Mouse (Mus musculus): ENCODE results near the gene Garnl3. TPM values are rescaled to one million over a fixed set of nuclear protein-coding genes. Genes with fewer than 3 reads are reported as not detected.

Gene Garnl3
- total and polyA plus RNA-seq, 2 experiments from 2014 or later = 49.8 to 114 TPM

DNA sequence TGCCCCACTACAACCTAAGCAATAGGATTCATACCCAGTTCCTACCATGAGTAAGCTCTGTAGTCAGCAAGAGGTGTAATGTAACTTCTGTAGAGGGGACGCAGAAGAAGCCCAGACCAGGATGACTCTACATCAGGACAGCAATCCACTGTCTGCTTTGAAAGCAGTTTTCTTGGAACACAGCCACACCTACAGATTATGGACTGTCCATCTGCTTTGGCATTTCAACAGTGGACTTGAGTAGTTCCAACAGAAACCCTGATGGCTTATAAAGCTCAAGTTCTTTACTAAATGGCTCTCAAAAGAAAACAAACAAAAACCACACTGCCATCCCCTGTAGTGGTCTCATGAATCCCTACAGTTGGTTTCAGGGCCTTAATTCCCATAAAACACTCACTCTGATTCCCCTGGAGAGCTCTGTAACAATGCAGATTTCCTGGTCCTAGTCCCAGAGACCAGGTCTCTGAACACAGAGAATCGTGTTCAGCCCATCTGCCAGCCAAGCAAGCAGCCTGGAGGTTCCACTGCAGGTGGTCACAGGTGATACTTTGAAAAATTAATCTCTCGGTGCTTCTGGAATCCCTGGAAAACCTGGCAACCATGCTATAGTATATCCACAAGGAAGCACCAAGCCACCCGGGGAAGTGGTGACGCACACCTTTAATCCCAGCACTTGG is 42.0 kb downstream of the Garnl3 start:
- WGBS = 84% methylated on average over 5 of the region's 5 CpGs
- Histone ChIP-seq H3K27ac (ENCODE audit: low read depth, low read length) (no peak overlapping the region), H3K4me3 (ENCODE audit: low read depth, low read length) (no peak overlapping the region), H3K4me1 (ENCODE audit: insufficient read depth) (peaks cover 6% of the 10 kb centered on the region), H3K9ac (no peak overlapping the region), H3K27me3 (ENCODE audit: insufficient read depth, low read length) (no peaks in the 10 kb centered on the region), H3K36me3 (ENCODE audit: insufficient read depth) (no peaks in the 10 kb centered on the region), H3K4me2 (ENCODE audit: low read depth) (no peak overlapping the region), H3K9me3 (ENCODE audit: low read length) (no peaks in the 10 kb centered on the region)
- ATAC-seq = no peak
- DNase-seq = no peak
- no peak for TF ChIP-seq CTCF (IDR thresholded peaks at IDR 0.05; ENCODE audit: low read depth)

DNA sequence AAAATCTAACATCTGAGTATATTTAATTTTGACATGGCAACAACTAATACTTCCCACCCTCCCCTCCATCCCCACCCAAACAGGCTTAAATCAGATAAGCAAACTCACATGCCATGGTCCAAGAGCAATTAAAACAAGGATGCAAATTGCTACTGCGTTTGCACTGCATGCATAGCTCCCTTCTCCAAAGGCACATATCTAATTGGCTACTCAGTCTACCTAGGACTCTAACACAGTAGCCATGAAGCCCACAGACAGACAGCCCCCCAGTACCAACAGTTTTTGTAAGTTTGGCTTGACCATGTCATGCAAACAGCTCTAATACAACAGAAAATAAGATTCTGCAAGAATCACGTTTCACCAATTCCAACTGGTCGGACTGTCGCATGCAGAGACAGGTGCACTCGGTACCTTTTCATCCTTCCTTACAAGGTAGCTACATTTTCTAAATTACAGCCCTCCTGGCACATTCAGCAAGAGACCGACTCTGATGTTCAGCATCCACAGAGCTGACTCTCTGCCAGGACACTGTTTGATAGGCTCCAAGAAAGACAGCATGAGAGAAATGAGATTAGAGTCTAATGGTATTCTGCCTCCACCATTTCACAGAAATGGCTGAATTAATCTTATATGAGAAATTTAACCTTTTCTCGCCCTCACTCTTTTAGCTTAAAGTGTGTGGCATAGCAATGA is 44.6 kb downstream of the Garnl3 start:
- Histone ChIP-seq H3K4me1 (ENCODE audit: insufficient read depth) (peaks cover 6% of the 10 kb centered on the region), H3K9me3 (ENCODE audit: low read length) (no peaks in the 10 kb centered on the region), H3K9ac (no peak overlapping the region), H3K36me3 (ENCODE audit: insufficient read depth) (no peaks in the 10 kb centered on the region), H3K27me3 (ENCODE audit: insufficient read depth, low read length) (no peaks in the 10 kb centered on the region), H3K27ac (ENCODE audit: low read depth, low read length) (peak overlapping the region; percentile 67), H3K4me3 (ENCODE audit: low read depth, low read length) (no peak overlapping the region), H3K4me2 (ENCODE audit: low read depth) (peak overlapping the region; percentile 30)
- TF ChIP-seq CTCF (IDR thresholded peaks at IDR 0.05; ENCODE audit: low read depth) = no peak
- DNase-seq (peak; percentile 33), ATAC-seq (peak; percentile 46)
- WGBS = 58% methylated on average over 7 of the region's 7 CpGs

DNA sequence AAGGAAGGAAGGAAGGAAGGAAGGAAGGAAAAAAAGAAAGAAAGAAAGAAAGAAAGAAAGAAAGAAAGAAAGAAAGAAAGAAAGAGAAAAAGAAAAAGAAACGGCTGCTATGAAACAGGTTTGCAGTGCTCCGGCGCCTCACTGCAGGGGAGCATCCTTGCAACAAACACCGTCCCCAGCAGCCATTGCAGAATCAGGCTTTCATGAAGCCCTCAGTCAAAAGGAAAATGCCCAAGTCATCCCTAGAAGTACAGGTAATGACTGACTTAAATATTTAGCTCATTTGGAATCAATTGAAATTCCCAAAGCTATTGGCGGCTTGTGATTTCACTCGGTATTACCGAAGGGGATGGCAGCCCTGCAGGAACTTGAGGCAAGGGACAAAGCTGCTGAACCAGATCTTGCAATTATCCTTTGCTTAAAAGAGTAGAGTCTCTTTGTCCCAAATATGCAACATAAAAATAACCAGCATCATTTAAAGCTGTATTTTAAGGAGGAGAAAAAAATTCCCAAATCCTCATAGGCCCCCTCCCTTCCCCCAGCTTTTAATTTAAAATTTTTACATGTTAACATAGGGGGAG is 45.3 kb downstream of the Garnl3 start:
- TF ChIP-seq CTCF (IDR thresholded peaks at IDR 0.05; ENCODE audit: low read depth) = no peak
- 31% methylated on average over 7 of the region's 7 CpGs for WGBS
- Histone ChIP-seq H3K9ac (no peak overlapping the region), H3K36me3 (ENCODE audit: insufficient read depth) (no peaks in the 10 kb centered on the region), H3K4me1 (ENCODE audit: insufficient read depth) (peaks cover 6% of the 10 kb centered on the region), H3K27ac (ENCODE audit: low read depth, low read length) (peak overlapping the region; percentile 75), H3K27me3 (ENCODE audit: insufficient read depth, low read length) (no peaks in the 10 kb centered on the region), H3K4me2 (ENCODE audit: low read depth) (peak overlapping the region; percentile 30), H3K9me3 (ENCODE audit: low read length) (no peaks in the 10 kb centered on the region), H3K4me3 (ENCODE audit: low read depth, low read length) (peak overlapping the region; percentile 15)
- ATAC-seq = peak; percentile 58; the same call in 1 of the 2 replicates
- peak; percentile 54 for DNase-seq

DNA sequence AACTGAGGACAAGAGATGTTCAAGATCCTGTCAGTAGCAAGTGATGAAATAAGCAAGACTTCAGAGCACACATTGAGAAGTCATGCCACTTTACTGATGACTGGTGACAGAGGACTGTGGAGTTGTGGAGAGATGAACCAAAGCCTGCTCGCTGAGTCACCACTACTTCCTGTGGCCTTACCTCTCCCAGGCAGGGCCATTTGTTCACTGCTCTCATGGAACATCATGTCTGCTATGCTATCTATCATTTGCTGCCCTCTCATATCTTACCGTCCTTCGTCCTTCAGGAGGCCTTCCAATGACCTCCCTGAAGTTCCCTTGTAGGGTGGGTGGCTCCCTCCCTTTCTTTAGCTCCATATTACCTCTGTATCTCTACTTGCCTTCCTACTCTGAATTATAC is 47.2 kb downstream of the Garnl3 start:
- Histone ChIP-seq H3K9me3 (ENCODE audit: low read length) (no peaks in the 10 kb centered on the region), H3K4me3 (ENCODE audit: low read depth, low read length) (no peak overlapping the region), H3K36me3 (ENCODE audit: insufficient read depth) (no peaks in the 10 kb centered on the region), H3K9ac (no peak overlapping the region), H3K4me2 (ENCODE audit: low read depth) (no peak overlapping the region), H3K27me3 (ENCODE audit: insufficient read depth, low read length) (no peaks in the 10 kb centered on the region), H3K4me1 (ENCODE audit: insufficient read depth) (peaks cover 6% of the 10 kb centered on the region), H3K27ac (ENCODE audit: low read depth, low read length) (no peak overlapping the region)
- DNase-seq (no peak), ATAC-seq (no peak)
- WGBS = 95% methylated on average over 3 of the region's 3 CpGs
- TF ChIP-seq CTCF (IDR thresholded peaks at IDR 0.05; ENCODE audit: low read depth) = no peak

DNA sequence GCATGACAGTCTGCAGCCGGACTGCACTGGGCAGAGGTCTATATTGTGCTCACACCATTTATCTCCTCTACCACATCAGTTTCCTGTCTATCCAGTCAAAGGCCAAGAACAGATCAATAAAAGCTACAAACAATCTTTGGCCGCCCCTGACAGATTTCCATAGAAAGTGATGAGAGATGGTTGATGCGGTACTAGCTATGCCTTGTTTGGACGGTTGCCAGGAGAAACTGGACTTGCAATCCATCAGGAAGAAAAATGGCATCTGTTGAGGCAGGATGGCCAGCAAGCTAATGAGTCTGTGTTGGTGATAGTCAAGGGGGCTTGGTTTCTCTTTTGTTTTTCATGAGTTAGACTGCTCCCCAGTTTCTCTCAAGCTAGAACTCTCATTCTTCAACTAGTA is 51.3 kb downstream of the Garnl3 start:
- Histone ChIP-seq H3K27me3 (ENCODE audit: insufficient read depth, low read length) (no peaks in the 10 kb centered on the region), H3K27ac (ENCODE audit: low read depth, low read length) (no peak overlapping the region), H3K36me3 (ENCODE audit: insufficient read depth) (0 out of 2 replicates have a peak, but pooled peaks cover 4% of the 10 kb centered on the region), H3K4me3 (ENCODE audit: low read depth, low read length) (no peak overlapping the region), H3K9me3 (ENCODE audit: low read length) (no peaks in the 10 kb centered on the region), H3K4me2 (ENCODE audit: low read depth) (no peak overlapping the region), H3K4me1 (ENCODE audit: insufficient read depth) (no peaks in the 10 kb centered on the region; the same call in 1 of the 2 replicates), H3K9ac (no peak overlapping the region)
- WGBS = 62% methylated on average over 4 of the region's 4 CpGs
- ATAC-seq (no peak), DNase-seq (peak; percentile 33)
- TF ChIP-seq CTCF (IDR thresholded peaks at IDR 0.05; ENCODE audit: low read depth) = no peak

DNA sequence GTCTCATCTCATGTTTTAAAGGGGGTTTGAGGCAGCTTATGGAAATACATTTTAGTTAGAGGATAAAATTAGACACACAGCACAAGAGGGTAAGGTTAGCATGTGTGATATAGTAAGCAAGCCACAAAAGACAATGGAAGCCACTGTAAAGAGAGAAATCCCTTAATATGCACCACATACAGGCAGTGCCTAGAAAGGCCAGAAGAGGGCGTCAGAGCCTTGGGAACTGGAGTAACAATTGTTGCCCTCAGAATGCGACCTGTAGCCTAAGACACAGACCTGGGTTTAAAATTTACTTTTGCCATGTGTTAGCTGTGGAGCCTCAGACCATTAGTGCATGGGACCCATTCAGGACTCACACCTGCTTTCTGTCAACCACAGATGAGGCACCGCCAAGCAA is 54.2 kb downstream of the Garnl3 start:
- Histone ChIP-seq H3K4me3 (ENCODE audit: low read depth, low read length) (no peak overlapping the region), H3K4me2 (ENCODE audit: low read depth) (no peak overlapping the region), H3K27ac (ENCODE audit: low read depth, low read length) (no peak overlapping the region), H3K4me1 (ENCODE audit: insufficient read depth) (no peaks in the 10 kb centered on the region; the same call in 1 of the 2 replicates), H3K9ac (no peak overlapping the region), H3K9me3 (ENCODE audit: low read length) (no peaks in the 10 kb centered on the region), H3K36me3 (ENCODE audit: insufficient read depth) (0 out of 2 replicates have a peak, but pooled peaks cover 4% of the 10 kb centered on the region), H3K27me3 (ENCODE audit: insufficient read depth, low read length) (no peaks in the 10 kb centered on the region)
- 36% methylated on average over 3 of the region's 3 CpGs for WGBS
- ATAC-seq = no peak
- peak; percentile 18 for DNase-seq
- TF ChIP-seq CTCF (IDR thresholded peaks at IDR 0.05; ENCODE audit: low read depth) = peak; percentile 53

DNA sequence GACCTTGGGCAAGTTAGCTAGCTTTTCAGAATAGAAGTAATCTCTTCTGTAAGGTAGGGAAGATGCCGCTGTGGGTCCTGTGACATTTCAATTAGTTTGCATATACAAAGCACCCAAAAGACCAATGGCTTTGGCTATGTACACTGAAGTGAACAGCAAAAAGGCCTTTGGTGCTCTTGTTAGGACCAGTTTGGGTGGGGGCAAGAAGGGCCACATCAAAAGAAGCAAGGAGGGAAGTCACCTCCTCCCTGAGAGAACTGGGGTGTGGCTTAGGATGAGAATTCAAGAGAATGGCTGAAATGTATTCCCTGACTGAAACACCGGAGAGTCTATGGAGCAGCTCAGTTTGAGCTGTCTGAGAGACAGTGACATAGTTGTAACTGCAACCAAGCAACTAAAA is 56.5 kb downstream of the Garnl3 start:
- Histone ChIP-seq H3K27me3 (ENCODE audit: insufficient read depth, low read length) (no peaks in the 10 kb centered on the region), H3K4me3 (ENCODE audit: low read depth, low read length) (no peak overlapping the region), H3K9ac (no peak overlapping the region), H3K4me1 (ENCODE audit: insufficient read depth) (no peaks in the 10 kb centered on the region), H3K27ac (ENCODE audit: low read depth, low read length) (no peak overlapping the region), H3K4me2 (ENCODE audit: low read depth) (no peak overlapping the region), H3K36me3 (ENCODE audit: insufficient read depth) (0 out of 2 replicates have a peak, but pooled peaks cover 4% of the 10 kb centered on the region), H3K9me3 (ENCODE audit: low read length) (no peaks in the 10 kb centered on the region)
- no peak for TF ChIP-seq CTCF (IDR thresholded peaks at IDR 0.05; ENCODE audit: low read depth)
- ATAC-seq (no peak), DNase-seq (no peak)
- WGBS = 62% methylated on average over 2 of the region's 2 CpGs
